Mouse (Mus musculus): Measurements from ENCODE around the gene Vmn1r16.
"Not testable (repeated sequence)": the region's sequence is repeated elsewhere in the genome, so short reads cannot be mapped to it uniquely, and the experiment has no call there.

Vmn1r16 gene

GRCm38 (mm10) chr6:57329394-57329793 is at the start of gene Vmn1r16:
Gene Vmn1r16, minus strand, starts transcription at chr6:57329494.
- DNase-seq = no peak

GRCm38 (mm10) chr6:57367496-57367895 is 38.2 kb upstream of the Vmn1r16 start:
- no peak for DNase-seq

- DNase-seq = not testable (repeated sequence)
Measured at GRCm38 (mm10) chr6:57365866-57366265, 36.6 kb upstream of the Vmn1r16 start.

GRCm38 (mm10) chr6:57363627-57364026 is 34.3 kb upstream of the Vmn1r16 start, which contains the start of gene Vmn1r17:
Gene Vmn1r17, minus strand, starts transcription at chr6:57363727.
- DNase-seq = no peak

- no peak for DNase-seq
Measured at GRCm38 (mm10) chr6:57356864-57357263, 27.6 kb upstream of the Vmn1r16 start.

- no peak for DNase-seq
Measured at GRCm38 (mm10) chr6:57326176-57326575, 3.1 kb downstream of the Vmn1r16 start.

- DNase-seq = no peak
Measured at GRCm38 (mm10) chr6:57278952-57279351, 50.3 kb downstream of the Vmn1r16 start.

- DNase-seq = no peak
Measured at GRCm38 (mm10) chr6:57272517-57272916, 56.8 kb downstream of the Vmn1r16 start.

- no peak for DNase-seq
Measured at GRCm38 (mm10) chr6:57271881-57272280, 57.4 kb downstream of the Vmn1r16 start.
